Mouse (Mus musculus): Measurements from ENCODE around the gene Zfp36.

DNA sequence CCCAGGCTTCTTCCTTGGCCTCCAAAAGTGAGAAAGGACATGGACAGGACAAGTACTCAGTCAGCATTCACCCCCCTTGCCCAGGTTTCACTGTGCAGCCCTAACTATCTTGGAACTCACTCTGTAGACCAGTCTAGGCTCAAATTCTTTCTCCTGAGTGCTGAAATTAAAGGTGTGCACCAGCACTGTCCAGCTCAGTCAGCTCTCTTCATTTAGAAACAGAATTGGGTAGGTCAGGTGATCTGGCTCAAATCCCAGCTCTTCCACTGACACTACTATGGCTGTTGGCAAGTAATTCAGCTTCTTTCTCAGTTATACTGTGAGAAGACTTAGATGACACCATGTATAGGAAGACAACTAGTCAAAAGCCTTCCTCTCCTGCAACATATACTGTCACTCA, 47.7 kb upstream of the Zfp36 start:
- TF ChIP-seq CTCF (IDR thresholded peaks at IDR 0.05) (no peak), POLR2A (IDR thresholded peaks at IDR 0.05; ENCODE audit: insufficient read depth, low read depth, low read length) (no peak)
